Mouse (Mus musculus): ENCODE data around the gene Il1rl1. TPM values are rescaled to one million over a fixed set of nuclear protein-coding genes. Genes with fewer than 3 reads are reported as not detected.

Gene Il1rl1
- polyA plus RNA-seq, 1 experiment from 2014 or later = 1.0 TPM

GRCm38 (mm10) chr1:40435936-40436335 lies 6.6 kb downstream of the Il1rl1 start:
- 74% methylated on average over 3 of the region's 3 CpGs for WGBS

GRCm38 (mm10) chr1:40437340-40437739 lies 8.0 kb downstream of the Il1rl1 start:
- 85% methylated on average over 2 of the region's 2 CpGs for WGBS
- Histone ChIP-seq H3K4me1 (ENCODE audit: insufficient read depth) (no peaks in the 10 kb centered on the region), H3K9ac (no peak overlapping the region), H3K4me2 (no peak overlapping the region), H3K36me3 (ENCODE audit: insufficient read depth) (no peaks in the 10 kb centered on the region), H3K4me3 (ENCODE audit: low read depth, low read length) (no peak overlapping the region), H3K27me3 (ENCODE audit: insufficient read depth, low read length) (no peaks in the 10 kb centered on the region), H3K27ac (ENCODE audit: low read depth) (no peak overlapping the region), H3K9me3 (ENCODE audit: low read depth, low read length) (no peaks in the 10 kb centered on the region)
- DNase-seq = no peak
- TF ChIP-seq CTCF (IDR thresholded peaks at IDR 0.05; ENCODE audit: low read depth) = no peak
- no peak for ATAC-seq (ENCODE audit: insufficient read depth)

More at GRCm38 (mm10) chr1:40435936-40436335, 6.6 kb downstream of the Il1rl1 start:
- TF ChIP-seq CTCF (IDR thresholded peaks at IDR 0.05; ENCODE audit: low read depth) = no peak
- no peak overlapping the region for H3K9ac ChIP-seq
- H3K4me2 ChIP-seq = no peak overlapping the region
- no peaks in the 10 kb centered on the region for H3K36me3 ChIP-seq (ENCODE audit: insufficient read depth)
- no peak overlapping the region for H3K4me3 ChIP-seq (ENCODE audit: low read depth, low read length)
- no peaks in the 10 kb centered on the region for H3K9me3 ChIP-seq (ENCODE audit: low read depth, low read length)
- ATAC-seq (ENCODE audit: insufficient read depth) (no peak), DNase-seq (no peak)
- no peak overlapping the region for H3K27ac ChIP-seq (ENCODE audit: low read depth)
- no peaks in the 10 kb centered on the region for H3K4me1 ChIP-seq (ENCODE audit: insufficient read depth)
- no peaks in the 10 kb centered on the region for H3K27me3 ChIP-seq (ENCODE audit: insufficient read depth, low read length)

GRCm38 (mm10) chr1:40439504-40439903 lies 10.1 kb downstream of the Il1rl1 start:
- no peak for DNase-seq
- H3K4me1 ChIP-seq (ENCODE audit: insufficient read depth) = no peaks in the 10 kb centered on the region
- no peak overlapping the region for H3K4me2 ChIP-seq
- H3K4me3 ChIP-seq (ENCODE audit: low read depth, low read length) = no peak overlapping the region
- no peaks in the 10 kb centered on the region for H3K27me3 ChIP-seq (ENCODE audit: insufficient read depth, low read length)
- 56% methylated on average over 8 of the region's 8 CpGs for WGBS
- H3K9me3 ChIP-seq (ENCODE audit: low read depth, low read length) = no peaks in the 10 kb centered on the region
- ATAC-seq (ENCODE audit: insufficient read depth) = no peak
- no peaks in the 10 kb centered on the region for H3K36me3 ChIP-seq (ENCODE audit: insufficient read depth)
- no peak for TF ChIP-seq CTCF (IDR thresholded peaks at IDR 0.05; ENCODE audit: low read depth)
- H3K9ac ChIP-seq = no peak overlapping the region
- no peak overlapping the region for H3K27ac ChIP-seq (ENCODE audit: low read depth)

GRCm38 (mm10) chr1:40444800-40445199 lies 15.4 kb downstream of the Il1rl1 start:
- Histone ChIP-seq H3K27ac (ENCODE audit: low read depth) (no peak overlapping the region), H3K9ac (no peak overlapping the region), H3K4me2 (no peak overlapping the region), H3K27me3 (ENCODE audit: insufficient read depth, low read length) (no peaks in the 10 kb centered on the region), H3K4me1 (ENCODE audit: insufficient read depth) (no peaks in the 10 kb centered on the region), H3K9me3 (ENCODE audit: low read depth, low read length) (no peaks in the 10 kb centered on the region), H3K4me3 (ENCODE audit: low read depth, low read length) (no peak overlapping the region), H3K36me3 (ENCODE audit: insufficient read depth) (no peaks in the 10 kb centered on the region)
- DNase-seq (no peak), ATAC-seq (ENCODE audit: insufficient read depth) (no peak)
- no peak for TF ChIP-seq CTCF (IDR thresholded peaks at IDR 0.05; ENCODE audit: low read depth)
- 72% methylated on average over 3 of the region's 3 CpGs for WGBS

GRCm38 (mm10) chr1:40465477-40466430 lies 36.4 kb downstream of the Il1rl1 start, which contains the start of gene Il18r1:
Gene Il18r1, plus strand, starts transcription at chr1:40465552.
- no peaks in the 10 kb centered on the region for H3K4me1 ChIP-seq (ENCODE audit: insufficient read depth)
- no peak for ATAC-seq (ENCODE audit: insufficient read depth)
- peak within 1 kb of the TSS; percentile 5; the same call in 1 of the 2 replicates for H3K4me3 ChIP-seq (ENCODE audit: low read depth, low read length)
- H3K36me3 ChIP-seq (ENCODE audit: insufficient read depth) = no peaks in the 10 kb centered on the region
- peak within 1 kb of the TSS; percentile 26; the same call in 1 of the 2 replicates for H3K4me2 ChIP-seq
- peak; percentile 41 for TF ChIP-seq CTCF (IDR thresholded peaks at IDR 0.05; ENCODE audit: low read depth)
- DNase-seq = peak; percentile 31
- no peak within 1 kb of the TSS for H3K9ac ChIP-seq
- no peaks in the 10 kb centered on the region for H3K9me3 ChIP-seq (ENCODE audit: low read depth, low read length)
- no peaks in the 10 kb centered on the region for H3K27me3 ChIP-seq (ENCODE audit: insufficient read depth, low read length)
- no peak within 1 kb of the TSS for H3K27ac ChIP-seq (ENCODE audit: low read depth)
- WGBS = 33% methylated on average over 20 of the region's 20 CpGs

- no peak overlapping the region for H3K4me2 ChIP-seq
- WGBS = 75% methylated on average over 4 of the region's 4 CpGs
- H3K9me3 ChIP-seq (ENCODE audit: low read depth, low read length) = no peaks in the 10 kb centered on the region
- ATAC-seq (ENCODE audit: insufficient read depth) (no peak), DNase-seq (no peak)
- TF ChIP-seq CTCF (IDR thresholded peaks at IDR 0.05; ENCODE audit: low read depth) = no peak
- H3K27me3 ChIP-seq (ENCODE audit: insufficient read depth, low read length) = no peaks in the 10 kb centered on the region
- no peaks in the 10 kb centered on the region for H3K4me1 ChIP-seq (ENCODE audit: insufficient read depth)
- H3K36me3 ChIP-seq (ENCODE audit: insufficient read depth) = no peaks in the 10 kb centered on the region
- no peak overlapping the region for H3K9ac ChIP-seq
- no peak overlapping the region for H3K4me3 ChIP-seq (ENCODE audit: low read depth, low read length)
- no peak overlapping the region for H3K27ac ChIP-seq (ENCODE audit: low read depth)
Measured at GRCm38 (mm10) chr1:40467306-40467705, 37.9 kb downstream of the Il1rl1 start.

- no peak for ATAC-seq (ENCODE audit: insufficient read depth)
- no peak for DNase-seq
- Histone ChIP-seq H3K9me3 (ENCODE audit: low read depth, low read length) (no peaks in the 10 kb centered on the region), H3K4me2 (no peak overlapping the region), H3K4me3 (ENCODE audit: low read depth, low read length) (no peak overlapping the region), H3K9ac (no peak overlapping the region), H3K27me3 (ENCODE audit: insufficient read depth, low read length) (no peaks in the 10 kb centered on the region), H3K27ac (ENCODE audit: low read depth) (no peak overlapping the region), H3K4me1 (ENCODE audit: insufficient read depth) (no peaks in the 10 kb centered on the region), H3K36me3 (ENCODE audit: insufficient read depth) (no peaks in the 10 kb centered on the region)
- 59% methylated on average over 2 of the region's 2 CpGs for WGBS
- no peak for TF ChIP-seq CTCF (IDR thresholded peaks at IDR 0.05; ENCODE audit: low read depth)
Measured at GRCm38 (mm10) chr1:40468805-40469204, 39.4 kb downstream of the Il1rl1 start.
